Mouse (Mus musculus): Measurements from ENCODE around the gene Nxnl2. TPM values are rescaled to one million over a fixed set of nuclear protein-coding genes. Genes with fewer than 3 reads are reported as not detected.
"Not testable (repeated sequence)": the region's sequence is repeated elsewhere in the genome, so short reads cannot be mapped to it uniquely, and the experiment has no call there.

Nxnl2 gene
- polyA plus RNA-seq, 1 experiment from 2014 or later: 1.1 TPM

- DNase-seq (ENCODE audit: low spot score) (peak; percentile 27), ATAC-seq (no peak)
- H3K4me1 ChIP-seq (ENCODE audit: control insufficient read depth, insufficient read depth, low read length): no peaks in the 10 kb centered on the region
- no peak overlapping the region for H3K4me3 ChIP-seq (ENCODE audit: low read depth, low read length)
- no peak overlapping the region for H3K4me2 ChIP-seq (ENCODE audit: low read length)
- H3K9ac ChIP-seq (ENCODE audit: low read length): no peak overlapping the region
- WGBS: 92% methylated on average over 6 of the region's 6 CpGs
- no peaks in the 10 kb centered on the region for H3K36me3 ChIP-seq (ENCODE audit: control insufficient read depth, insufficient read depth, low read length)
- no peak overlapping the region for H3K27ac ChIP-seq (ENCODE audit: low read depth, low read length)
- no peaks in the 10 kb centered on the region for H3K9me3 ChIP-seq (replicated peaks; ENCODE audit: control insufficient read depth, low read length)
- H3K27me3 ChIP-seq (replicated peaks; ENCODE audit: control insufficient read depth, insufficient read depth, low read length): no peaks in the 10 kb centered on the region
Observed at GRCm38 (mm10) chr13:51191416-51192140, 20.8 kb downstream of the Nxnl2 start.

GRCm38 (mm10) chr13:51193893-51194292 is 23.1 kb downstream of the Nxnl2 start:
- no peaks in the 10 kb centered on the region for H3K9me3 ChIP-seq (replicated peaks; ENCODE audit: control insufficient read depth, low read length)
- H3K36me3 ChIP-seq (ENCODE audit: control insufficient read depth, insufficient read depth, low read length): no peaks in the 10 kb centered on the region
- 93% methylated on average over 15 of the region's 15 CpGs for WGBS
- no peak overlapping the region for H3K9ac ChIP-seq (ENCODE audit: low read length)
- no peaks in the 10 kb centered on the region for H3K27me3 ChIP-seq (replicated peaks; ENCODE audit: control insufficient read depth, insufficient read depth, low read length)
- H3K4me2 ChIP-seq (ENCODE audit: low read length): no peak overlapping the region
- no peak for ATAC-seq
- H3K4me1 ChIP-seq (ENCODE audit: control insufficient read depth, insufficient read depth, low read length): no peaks in the 10 kb centered on the region
- H3K4me3 ChIP-seq (ENCODE audit: low read depth, low read length): no peak overlapping the region
- DNase-seq (ENCODE audit: low spot score): no peak
- H3K27ac ChIP-seq (ENCODE audit: low read depth, low read length): no peak overlapping the region

DNA sequence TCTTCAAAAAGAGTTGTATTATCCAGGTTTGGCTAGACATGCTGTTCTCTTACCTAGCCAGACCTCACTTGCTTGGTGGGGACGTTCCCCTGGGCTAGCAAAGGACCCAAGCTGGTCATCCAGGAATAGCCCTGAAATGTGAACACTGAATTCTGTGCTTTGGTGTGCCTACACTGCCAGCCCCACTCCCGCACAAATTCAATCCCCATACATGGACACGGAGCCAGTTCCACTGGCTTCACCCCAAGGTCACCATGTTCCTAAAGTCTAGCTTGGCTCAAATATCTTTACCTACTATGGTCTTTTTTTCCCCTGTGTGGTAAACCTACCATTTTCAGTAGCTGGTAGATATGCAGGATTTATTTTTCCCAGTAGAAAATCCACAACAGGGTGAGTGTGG is 26.9 kb downstream of the Nxnl2 start:
- no peak overlapping the region for H3K27ac ChIP-seq (ENCODE audit: low read depth, low read length)
- no peak for DNase-seq (ENCODE audit: low spot score)
- H3K9ac ChIP-seq (ENCODE audit: low read length): no peak overlapping the region
- H3K9me3 ChIP-seq (replicated peaks; ENCODE audit: control insufficient read depth, low read length): no peaks in the 10 kb centered on the region
- H3K4me3 ChIP-seq (ENCODE audit: low read depth, low read length): no peak overlapping the region
- H3K27me3 ChIP-seq (replicated peaks; ENCODE audit: control insufficient read depth, insufficient read depth, low read length): no peaks in the 10 kb centered on the region
- no peaks in the 10 kb centered on the region for H3K4me1 ChIP-seq (ENCODE audit: control insufficient read depth, insufficient read depth, low read length)
- 88% methylated on average over 3 of the region's 3 CpGs for WGBS
- no peak for ATAC-seq
- no peaks in the 10 kb centered on the region for H3K36me3 ChIP-seq (ENCODE audit: control insufficient read depth, insufficient read depth, low read length)
- no peak overlapping the region for H3K4me2 ChIP-seq (ENCODE audit: low read length)

DNA sequence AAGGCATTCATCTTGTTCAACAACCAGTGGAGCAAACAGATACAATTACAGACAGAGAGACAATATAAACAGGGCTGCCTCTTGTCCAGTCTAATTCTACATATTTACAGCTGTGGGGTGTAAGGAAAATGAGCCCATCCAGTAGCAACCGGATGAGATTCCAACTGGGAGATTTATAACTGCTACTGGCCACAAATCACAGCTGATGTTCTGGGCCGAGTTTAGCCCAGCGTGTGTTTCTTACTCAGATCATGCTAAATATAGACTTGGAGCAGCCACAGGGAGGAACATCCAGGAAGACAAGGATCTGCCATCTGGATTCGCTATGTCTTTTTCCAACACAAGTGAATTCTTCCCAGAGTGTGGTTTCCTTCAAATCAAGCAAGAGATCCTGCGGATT is 27.4 kb downstream of the Nxnl2 start:
- no peak overlapping the region for H3K4me3 ChIP-seq (ENCODE audit: low read depth, low read length)
- DNase-seq (ENCODE audit: low spot score) (peak; percentile 12), ATAC-seq (no peak)
- no peak overlapping the region for H3K9ac ChIP-seq (ENCODE audit: low read length)
- H3K36me3 ChIP-seq (ENCODE audit: control insufficient read depth, insufficient read depth, low read length): no peaks in the 10 kb centered on the region
- no peaks in the 10 kb centered on the region for H3K9me3 ChIP-seq (replicated peaks; ENCODE audit: control insufficient read depth, low read length)
- no peaks in the 10 kb centered on the region for H3K27me3 ChIP-seq (replicated peaks; ENCODE audit: control insufficient read depth, insufficient read depth, low read length)
- no peaks in the 10 kb centered on the region for H3K4me1 ChIP-seq (ENCODE audit: control insufficient read depth, insufficient read depth, low read length)
- WGBS: 79% methylated on average over 5 of the region's 5 CpGs
- H3K27ac ChIP-seq (ENCODE audit: low read depth, low read length): no peak overlapping the region
- H3K4me2 ChIP-seq (ENCODE audit: low read length): no peak overlapping the region

DNA sequence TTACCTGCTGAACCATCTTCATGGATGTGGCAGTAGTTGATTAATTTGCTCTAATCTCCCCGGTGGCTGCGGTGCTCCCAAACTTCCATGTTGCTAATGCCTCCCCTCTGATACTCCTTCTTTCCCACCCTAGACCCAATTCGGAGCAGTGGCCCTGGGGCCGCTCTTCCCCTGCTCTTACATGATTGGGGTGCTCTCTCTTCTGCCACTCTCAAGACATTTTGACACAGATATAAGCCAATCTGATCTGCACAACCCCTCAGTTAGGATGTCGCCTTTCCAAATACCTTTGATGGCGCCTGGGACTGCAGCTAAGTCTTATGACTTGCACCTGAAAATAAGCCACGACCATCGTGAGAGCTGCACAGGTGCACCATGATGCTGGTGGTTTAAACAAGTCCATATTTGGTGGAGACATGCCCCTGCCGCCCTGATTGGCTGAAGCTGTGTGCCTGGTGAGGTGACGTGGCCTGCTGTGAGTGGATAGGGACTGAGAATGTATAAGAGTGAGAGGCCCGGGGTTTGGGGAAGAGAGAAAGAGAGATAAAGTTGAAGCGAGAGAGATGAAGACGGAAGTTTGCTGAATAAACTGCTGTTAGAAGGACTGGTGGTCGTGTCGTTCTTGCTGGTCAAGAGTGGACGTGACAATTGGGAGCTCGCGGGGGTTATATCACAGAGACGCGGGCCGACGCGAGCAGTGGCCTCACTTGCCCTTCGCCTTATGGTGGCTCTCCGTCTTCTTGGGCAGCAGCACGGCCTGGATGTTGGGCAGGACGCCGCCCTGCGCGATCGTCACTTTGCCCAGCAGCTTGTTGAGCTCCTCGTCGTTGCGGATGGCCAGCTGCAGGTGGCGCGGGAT is 31.4 kb downstream of the Nxnl2 start:
- not testable (repeated sequence) for H3K9me3 ChIP-seq (replicated peaks; ENCODE audit: control insufficient read depth, low read length); H3K27me3 ChIP-seq (replicated peaks; ENCODE audit: control insufficient read depth, insufficient read depth, low read length); H3K4me1 ChIP-seq (ENCODE audit: control insufficient read depth, insufficient read depth, low read length); H3K4me3 ChIP-seq (ENCODE audit: low read depth, low read length); H3K36me3 ChIP-seq (ENCODE audit: control insufficient read depth, insufficient read depth, low read length); H3K27ac ChIP-seq (ENCODE audit: low read depth, low read length); DNase-seq (ENCODE audit: low spot score)
- Histone ChIP-seq H3K4me2 (ENCODE audit: low read length) (peak overlapping the region; percentile 47), H3K9ac (ENCODE audit: low read length) (peak overlapping the region; percentile 43; the same call in 1 of the 2 replicates)
- 69% methylated on average over 22 of the region's 36 CpGs for WGBS
- peak; percentile 72 for ATAC-seq

DNA sequence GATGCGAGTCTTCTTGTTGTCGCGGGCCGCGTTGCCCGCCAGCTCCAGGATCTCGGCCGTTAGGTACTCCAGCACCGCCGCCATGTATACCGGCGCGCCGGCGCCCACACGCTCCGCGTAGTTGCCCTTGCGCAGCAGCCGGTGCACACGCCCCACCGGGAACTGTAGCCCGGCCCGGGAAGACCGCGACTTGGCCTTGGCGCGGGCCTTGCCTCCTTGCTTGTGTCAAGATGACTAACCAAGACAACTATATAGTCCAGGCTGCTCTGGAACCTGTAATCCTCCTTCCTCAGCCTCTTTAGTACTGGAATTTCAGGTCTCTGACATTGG is 32.0 kb downstream of the Nxnl2 start:
- Histone ChIP-seq H3K4me3 (ENCODE audit: low read depth, low read length) (peak overlapping the region; percentile 20), H3K4me2 (ENCODE audit: low read length) (peak overlapping the region; percentile 47), H3K9ac (ENCODE audit: low read length) (peak overlapping the region; percentile 43; the same call in 1 of the 2 replicates)
- H3K4me1 ChIP-seq (ENCODE audit: control insufficient read depth, insufficient read depth, low read length); H3K36me3 ChIP-seq (ENCODE audit: control insufficient read depth, insufficient read depth, low read length); H3K27ac ChIP-seq (ENCODE audit: low read depth, low read length); H3K9me3 ChIP-seq (replicated peaks; ENCODE audit: control insufficient read depth, low read length); H3K27me3 ChIP-seq (replicated peaks; ENCODE audit: control insufficient read depth, insufficient read depth, low read length): not testable (repeated sequence)
- ATAC-seq (peak; percentile 50), DNase-seq (ENCODE audit: low spot score) (peak; percentile 8)
- 24% methylated on average over 21 of the region's 28 CpGs for WGBS

DNA sequence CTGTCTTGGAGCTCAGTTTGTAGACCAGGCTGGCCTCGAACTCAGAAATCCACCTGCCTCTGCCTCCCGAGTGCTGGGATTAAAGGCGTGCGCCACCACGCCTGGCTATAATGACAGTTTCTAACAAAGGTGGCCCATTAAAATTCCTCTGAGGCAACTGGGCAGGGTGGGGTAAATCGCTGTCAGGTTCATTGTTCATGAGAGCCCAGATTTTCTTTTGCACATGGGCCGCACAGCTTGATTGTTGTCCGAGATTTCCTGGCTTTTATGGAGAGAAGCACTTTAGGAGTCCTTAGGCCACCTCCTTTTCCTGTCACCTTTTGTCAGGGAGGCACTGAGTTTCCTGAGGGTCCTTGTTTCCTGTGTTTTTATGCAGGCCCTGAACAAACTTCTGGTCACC is 32.6 kb downstream of the Nxnl2 start:
- no peaks in the 10 kb centered on the region for H3K9me3 ChIP-seq (replicated peaks; ENCODE audit: control insufficient read depth, low read length)
- H3K27me3 ChIP-seq (replicated peaks; ENCODE audit: control insufficient read depth, insufficient read depth, low read length): no peaks in the 10 kb centered on the region
- no peak overlapping the region for H3K4me3 ChIP-seq (ENCODE audit: low read depth, low read length)
- no peaks in the 10 kb centered on the region for H3K36me3 ChIP-seq (ENCODE audit: control insufficient read depth, insufficient read depth, low read length)
- H3K4me1 ChIP-seq (ENCODE audit: control insufficient read depth, insufficient read depth, low read length): no peaks in the 10 kb centered on the region
- no peak overlapping the region for H3K9ac ChIP-seq (ENCODE audit: low read length)
- H3K4me2 ChIP-seq (ENCODE audit: low read length): no peak overlapping the region
- no peak for DNase-seq (ENCODE audit: low spot score)
- WGBS: 81% methylated on average over 8 of the region's 8 CpGs
- ATAC-seq: no peak
- H3K27ac ChIP-seq (ENCODE audit: low read depth, low read length): no peak overlapping the region

DNA sequence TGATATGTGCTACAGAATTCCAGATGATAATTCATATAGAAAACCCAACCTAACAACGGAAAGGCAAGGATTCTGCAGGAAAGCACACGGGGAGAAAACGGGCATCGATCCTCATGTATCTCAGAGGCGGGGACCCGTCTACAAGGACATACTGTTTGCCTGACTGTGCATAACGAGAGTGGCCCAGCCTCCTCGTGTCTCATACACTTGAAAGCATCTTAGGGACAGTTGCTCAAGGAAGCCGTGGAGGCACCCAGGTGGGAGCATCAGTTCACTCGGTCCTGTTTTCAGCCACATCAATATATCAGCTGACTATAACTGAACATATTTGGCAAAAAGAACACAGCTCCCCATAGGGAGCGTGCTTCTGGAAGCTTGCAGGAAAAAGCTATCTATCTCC is 33.3 kb downstream of the Nxnl2 start:
- H3K4me1 ChIP-seq (ENCODE audit: control insufficient read depth, insufficient read depth, low read length); DNase-seq (ENCODE audit: low spot score); H3K36me3 ChIP-seq (ENCODE audit: control insufficient read depth, insufficient read depth, low read length); H3K27me3 ChIP-seq (replicated peaks; ENCODE audit: control insufficient read depth, insufficient read depth, low read length); H3K4me2 ChIP-seq (ENCODE audit: low read length); H3K27ac ChIP-seq (ENCODE audit: low read depth, low read length); ATAC-seq; H3K4me3 ChIP-seq (ENCODE audit: low read depth, low read length); H3K9ac ChIP-seq (ENCODE audit: low read length); H3K9me3 ChIP-seq (replicated peaks; ENCODE audit: control insufficient read depth, low read length): not testable (repeated sequence)
- WGBS: 88% methylated on average over 11 of the region's 11 CpGs

DNA sequence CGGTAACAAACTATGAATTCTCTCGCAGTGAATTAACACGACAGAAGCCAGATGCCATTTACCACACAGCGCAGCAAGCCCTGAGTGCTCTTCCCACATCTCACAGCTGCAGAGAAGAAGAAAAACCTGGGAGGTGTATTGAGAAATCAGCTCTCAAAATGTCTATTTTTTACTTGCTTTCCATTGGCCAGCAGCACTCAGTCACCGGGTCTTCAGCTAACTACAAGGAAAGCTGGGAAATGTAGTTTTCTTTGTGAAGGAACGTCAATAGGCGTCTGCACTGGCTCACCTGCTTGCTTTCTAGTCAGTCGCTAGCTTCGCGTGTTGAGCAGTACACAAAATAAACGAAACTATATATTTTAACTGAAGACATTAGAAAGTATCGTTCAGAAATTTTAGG is 37.1 kb downstream of the Nxnl2 start:
- H3K36me3 ChIP-seq (ENCODE audit: control insufficient read depth, insufficient read depth, low read length): no peaks in the 10 kb centered on the region

More for the DNA sequence above, 37.1 kb downstream of the Nxnl2 start:
- H3K9ac ChIP-seq (ENCODE audit: low read length): no peak overlapping the region
- DNase-seq (ENCODE audit: low spot score) (peak; percentile 80), ATAC-seq (peak; percentile 74; the same call in 1 of the 2 replicates)
- no peak overlapping the region for H3K27ac ChIP-seq (ENCODE audit: low read depth, low read length)
- H3K4me3 ChIP-seq (ENCODE audit: low read depth, low read length): no peak overlapping the region
- H3K4me1 ChIP-seq (ENCODE audit: control insufficient read depth, insufficient read depth, low read length): no peaks in the 10 kb centered on the region
- no peaks in the 10 kb centered on the region for H3K9me3 ChIP-seq (replicated peaks; ENCODE audit: control insufficient read depth, low read length)
- WGBS: 70% methylated on average over 12 of the region's 12 CpGs
- no peaks in the 10 kb centered on the region for H3K27me3 ChIP-seq (replicated peaks; ENCODE audit: control insufficient read depth, insufficient read depth, low read length)
- no peak overlapping the region for H3K4me2 ChIP-seq (ENCODE audit: low read length)

Data from forebrain, embryonic 14.5 days (tissue).